Mouse (Mus musculus): Measurements from ENCODE around the gene Kitl. TPM values are rescaled to one million over a fixed set of nuclear protein-coding genes. Genes with fewer than 3 reads are reported as not detected.

Kitl gene
- polyA plus RNA-seq, 1 experiment from 2014 or later: 18.2 TPM

DNA sequence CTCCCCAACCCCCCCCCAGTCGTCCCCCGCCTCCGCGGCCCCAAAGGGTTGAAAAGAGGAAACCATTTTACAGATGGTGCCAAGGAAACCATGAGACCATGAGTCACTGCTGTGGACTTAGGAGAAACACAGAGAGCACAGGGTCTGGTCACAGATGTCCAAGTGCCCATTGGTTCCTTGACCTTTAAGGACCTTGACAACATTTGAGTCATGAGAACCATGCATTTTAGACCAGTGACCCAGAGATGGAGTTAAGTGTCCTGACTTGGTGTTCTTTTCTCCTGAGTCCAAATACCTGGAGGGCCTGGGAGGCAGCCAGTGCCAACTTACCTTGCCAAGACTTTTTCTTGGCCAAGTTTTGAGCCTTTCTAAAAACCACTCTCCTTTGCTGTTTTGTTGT, 43.9 kb downstream of the Kitl start:
- H3K9ac ChIP-seq: no peak overlapping the region
- no peak for ATAC-seq (ENCODE audit: low FRiP score)

DNA sequence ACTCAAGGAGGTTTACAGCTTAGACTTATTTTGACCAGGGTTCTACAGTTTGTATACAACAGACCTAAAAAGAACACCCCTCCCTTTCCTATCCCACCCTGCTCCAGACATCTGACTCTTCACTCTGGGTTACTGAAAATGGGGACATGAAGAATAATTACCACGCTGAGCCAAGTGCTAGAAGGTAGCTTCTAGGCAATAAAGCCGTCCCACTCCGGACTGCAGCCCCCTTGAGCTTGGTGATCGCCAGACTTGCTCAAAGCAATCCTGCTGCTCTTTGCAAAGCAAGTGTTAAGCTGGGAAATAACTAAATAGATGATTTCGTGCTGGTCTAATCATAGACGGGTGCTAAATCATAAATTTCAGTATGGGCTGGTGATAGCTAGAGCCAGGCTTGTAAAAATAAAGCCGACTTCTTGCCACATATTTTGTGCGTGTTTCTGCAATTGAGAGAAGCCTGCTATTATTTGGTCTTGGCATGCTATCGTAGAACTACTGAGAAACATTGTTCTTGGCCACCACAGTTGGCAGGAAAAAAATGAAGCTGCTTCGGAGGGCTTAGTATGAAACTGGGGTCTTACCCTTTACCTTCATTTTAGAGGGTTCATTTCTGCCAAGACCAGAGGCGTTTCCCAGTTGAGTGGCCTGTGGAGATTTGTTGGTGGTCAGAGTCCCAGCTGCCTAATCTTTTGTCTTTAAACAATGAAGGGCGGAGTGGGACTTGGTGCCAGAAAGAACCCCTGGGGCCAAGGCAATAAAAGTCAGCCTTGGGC, 50.3 kb downstream of the Kitl start:
- Histone ChIP-seq H3K9me3 (no peaks in the 10 kb centered on the region), H3K36me3 (no peaks in the 10 kb centered on the region), H3K27me3 (no peaks in the 10 kb centered on the region), H3K27ac (peak overlapping the region; percentile 64), H3K4me1 (replicated peaks) (peaks cover 14% of the 10 kb centered on the region), H3K4me2 (peak overlapping the region; percentile 23; the same call in 1 of the 2 replicates), H3K9ac (no peak overlapping the region), H3K4me3 (no peak overlapping the region)
- WGBS: 18% methylated on average over 12 of the region's 12 CpGs
- peak; percentile 64 for ATAC-seq (ENCODE audit: low FRiP score)

More for the DNA sequence above, 43.9 kb downstream of the Kitl start:
- WGBS: 87% methylated on average over 4 of the region's 4 CpGs
- no peaks in the 10 kb centered on the region for H3K36me3 ChIP-seq
- no peaks in the 10 kb centered on the region for H3K27me3 ChIP-seq
- no peak overlapping the region for H3K27ac ChIP-seq
- no peaks in the 10 kb centered on the region for H3K4me1 ChIP-seq (replicated peaks)
- H3K4me2 ChIP-seq: no peak overlapping the region
- no peaks in the 10 kb centered on the region for H3K9me3 ChIP-seq
- H3K4me3 ChIP-seq: no peak overlapping the region

DNA sequence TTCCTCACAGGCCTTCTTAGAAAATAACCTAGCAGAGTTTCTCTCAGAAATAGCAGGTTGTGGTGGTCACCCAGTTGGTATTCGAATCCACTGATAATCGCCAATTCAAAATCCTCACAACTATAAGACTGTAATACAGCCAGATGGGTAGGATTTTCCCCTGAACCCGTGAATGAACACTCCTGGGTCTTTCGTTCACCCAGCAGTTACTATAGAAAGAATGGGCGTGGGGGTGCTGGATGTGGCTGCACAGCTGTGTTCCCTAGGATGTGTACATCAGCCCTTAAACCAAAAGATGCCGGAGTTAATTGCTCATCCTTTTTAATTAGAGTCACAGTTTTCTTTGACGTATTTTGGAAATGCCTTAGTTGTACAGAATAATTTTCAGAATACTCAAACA, 50.9 kb downstream of the Kitl start:
- peak overlapping the region; percentile 64 for H3K27ac ChIP-seq
- H3K9ac ChIP-seq: no peak overlapping the region
- 21% methylated on average over 7 of the region's 7 CpGs for WGBS
- H3K27me3 ChIP-seq: no peaks in the 10 kb centered on the region
- no peaks in the 10 kb centered on the region for H3K36me3 ChIP-seq
- H3K4me3 ChIP-seq: no peak overlapping the region
- H3K9me3 ChIP-seq: no peaks in the 10 kb centered on the region
- ATAC-seq (ENCODE audit: low FRiP score): no peak
- H3K4me1 ChIP-seq (replicated peaks): peaks cover 14% of the 10 kb centered on the region
- peak overlapping the region; percentile 23; the same call in 1 of the 2 replicates for H3K4me2 ChIP-seq

DNA sequence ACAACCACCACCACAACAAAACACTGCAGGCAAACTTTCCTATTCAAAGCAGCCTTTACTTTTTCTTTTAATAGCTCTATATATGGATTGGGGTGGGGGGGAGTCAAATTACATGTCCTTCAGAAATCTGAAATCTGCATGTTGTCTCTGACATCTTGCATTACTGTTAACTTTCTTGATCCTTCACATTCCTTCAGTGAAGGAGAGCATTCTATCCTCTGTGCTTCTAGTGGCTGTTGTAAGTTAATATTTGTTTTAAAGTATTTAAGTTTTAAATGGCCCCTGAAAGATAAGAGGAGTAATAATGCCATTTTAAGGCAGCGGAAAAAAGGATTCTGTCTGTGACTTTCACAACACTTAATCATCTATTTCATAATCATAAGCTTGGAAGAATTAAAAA, 57.2 kb downstream of the Kitl start:
- no peak overlapping the region for H3K27ac ChIP-seq
- H3K27me3 ChIP-seq: no peaks in the 10 kb centered on the region
- no peak for ATAC-seq (ENCODE audit: low FRiP score)
- H3K9me3 ChIP-seq: no peaks in the 10 kb centered on the region
- H3K4me2 ChIP-seq: no peak overlapping the region
- no peaks in the 10 kb centered on the region for H3K4me1 ChIP-seq (replicated peaks)
- no peaks in the 10 kb centered on the region for H3K36me3 ChIP-seq
- no peak overlapping the region for H3K4me3 ChIP-seq
- WGBS: 87% methylated on average over 1 of the region's 1 CpGs
- no peak overlapping the region for H3K9ac ChIP-seq

DNA sequence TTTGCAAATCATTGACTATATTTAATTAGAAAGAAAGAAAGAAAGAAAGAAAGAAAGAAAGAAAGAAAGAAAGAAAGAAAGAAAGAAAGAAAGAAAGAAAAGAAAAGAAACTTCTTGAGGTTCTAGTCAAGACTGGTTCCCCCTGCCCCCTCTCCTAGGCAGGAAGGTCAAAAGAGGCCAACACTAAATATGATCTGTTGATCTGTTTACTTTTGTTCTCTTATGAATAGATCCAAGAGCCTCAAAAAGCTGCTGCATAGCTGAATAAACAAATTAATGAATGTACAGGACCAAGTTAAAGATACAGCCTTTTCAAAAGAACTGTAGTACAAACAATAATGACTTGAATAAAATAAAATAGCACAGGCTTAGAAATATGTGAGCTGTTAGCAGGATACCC, 57.7 kb downstream of the Kitl start:
- no peaks in the 10 kb centered on the region for H3K36me3 ChIP-seq
- no peak overlapping the region for H3K9ac ChIP-seq
- no peaks in the 10 kb centered on the region for H3K4me1 ChIP-seq (replicated peaks)
- no peak overlapping the region for H3K4me2 ChIP-seq
- no peaks in the 10 kb centered on the region for H3K27me3 ChIP-seq
- H3K27ac ChIP-seq: no peak overlapping the region
- no peak overlapping the region for H3K4me3 ChIP-seq
- no peak for ATAC-seq (ENCODE audit: low FRiP score)
- H3K9me3 ChIP-seq: no peaks in the 10 kb centered on the region

DNA sequence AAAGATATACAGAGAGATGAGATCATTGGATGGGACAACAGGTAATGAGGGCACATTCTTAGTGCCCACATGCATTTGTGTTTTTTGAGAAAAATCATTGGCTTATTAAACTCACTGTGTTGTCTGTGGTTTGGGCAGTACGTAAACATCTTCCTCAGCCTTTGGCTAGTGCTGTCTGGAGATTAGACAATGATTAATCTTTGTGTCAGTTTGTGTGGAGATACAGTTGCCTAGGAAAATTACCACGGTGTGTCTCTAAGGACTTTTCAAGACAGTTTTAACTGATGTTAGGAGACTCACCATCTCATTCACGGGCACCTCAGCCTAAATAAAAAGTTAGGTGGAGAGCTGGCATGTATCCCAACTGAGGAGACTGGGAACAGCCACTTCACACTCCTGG, 85.7 kb downstream of the Kitl start:
- no peaks in the 10 kb centered on the region for H3K4me1 ChIP-seq (replicated peaks)
- no peak for ATAC-seq (ENCODE audit: low FRiP score)
- H3K4me3 ChIP-seq: no peak overlapping the region
- WGBS: 49% methylated on average over 3 of the region's 3 CpGs
- H3K27me3 ChIP-seq: no peaks in the 10 kb centered on the region
- no peaks in the 10 kb centered on the region for H3K36me3 ChIP-seq
- H3K9me3 ChIP-seq: no peaks in the 10 kb centered on the region
- no peak overlapping the region for H3K27ac ChIP-seq
- no peak overlapping the region for H3K9ac ChIP-seq
- no peak overlapping the region for H3K4me2 ChIP-seq

DNA sequence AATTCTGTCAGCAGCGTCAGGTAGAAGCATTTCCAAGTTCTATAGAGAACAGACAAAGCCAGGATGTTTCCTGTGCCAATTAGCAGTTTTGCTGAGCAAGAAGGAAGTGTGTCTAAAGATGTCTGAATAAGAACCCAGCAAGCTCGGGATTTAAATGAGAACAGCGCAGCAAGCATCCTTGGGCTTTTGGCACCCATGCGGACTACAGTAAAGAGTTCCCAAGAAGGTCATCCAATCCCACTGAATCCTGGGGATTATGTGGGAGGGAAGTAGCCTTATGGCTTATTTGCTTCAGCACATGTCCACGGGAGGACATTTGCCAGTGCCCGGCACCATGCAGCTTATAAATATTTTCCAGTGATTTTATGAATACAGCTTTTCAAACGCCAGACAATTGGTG, 95.8 kb downstream of the Kitl start:
- Histone ChIP-seq H3K27me3 (no peaks in the 10 kb centered on the region), H3K27ac (no peak overlapping the region), H3K4me3 (no peak overlapping the region), H3K4me1 (replicated peaks) (no peaks in the 10 kb centered on the region; the same call in 1 of the 2 replicates), H3K9ac (no peak overlapping the region), H3K36me3 (no peaks in the 10 kb centered on the region), H3K9me3 (no peaks in the 10 kb centered on the region), H3K4me2 (no peak overlapping the region)
- WGBS: 31% methylated on average over 7 of the region's 7 CpGs
- ATAC-seq (ENCODE audit: low FRiP score): no peak

DNA sequence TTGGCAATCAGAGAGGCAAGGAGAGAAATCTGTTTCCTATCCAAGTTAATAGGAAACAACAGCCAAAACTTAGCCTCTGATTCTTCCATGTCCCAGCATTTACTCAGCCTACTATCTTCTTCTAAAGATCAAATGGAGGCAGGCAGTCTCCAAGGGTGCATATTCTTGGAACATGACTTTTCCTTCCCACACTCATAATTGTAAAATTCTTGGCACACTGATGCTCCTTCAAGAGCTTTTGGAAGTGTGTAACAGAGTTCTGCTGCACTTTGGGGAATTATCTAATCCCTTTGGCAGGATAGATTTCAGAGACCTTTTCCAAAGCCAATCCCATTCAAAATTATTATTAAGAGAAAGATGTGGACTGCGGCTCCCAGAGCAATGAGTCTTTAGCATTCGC, 100.1 kb downstream of the Kitl start:
- WGBS: 97% methylated on average over 2 of the region's 2 CpGs
- H3K9me3 ChIP-seq: no peaks in the 10 kb centered on the region
- H3K27ac ChIP-seq: no peak overlapping the region
- no peak overlapping the region for H3K4me3 ChIP-seq
- H3K4me1 ChIP-seq (replicated peaks): no peaks in the 10 kb centered on the region; the same call in 1 of the 2 replicates
- no peaks in the 10 kb centered on the region for H3K27me3 ChIP-seq
- ATAC-seq (ENCODE audit: low FRiP score): no peak
- H3K36me3 ChIP-seq: no peaks in the 10 kb centered on the region
- H3K9ac ChIP-seq: no peak overlapping the region
- no peak overlapping the region for H3K4me2 ChIP-seq

DNA sequence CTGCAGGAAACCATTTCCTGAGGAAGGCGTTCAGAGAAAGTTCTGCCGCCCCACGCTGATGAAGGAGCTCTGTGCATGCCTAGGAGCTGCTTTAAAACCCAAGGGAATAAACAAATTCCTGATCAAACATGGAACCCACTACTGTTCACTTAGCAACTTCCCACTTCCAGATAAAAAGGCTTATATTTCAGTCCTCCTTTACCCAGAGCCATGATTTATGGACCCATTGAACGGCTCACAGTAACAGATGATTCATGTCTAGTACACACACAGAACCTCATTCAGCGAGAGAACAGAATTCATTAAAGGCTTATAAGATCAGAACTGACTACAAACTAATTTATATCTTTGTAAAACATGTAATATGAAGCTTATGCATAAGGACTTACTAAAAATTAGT, 109.0 kb downstream of the Kitl start:
- Histone ChIP-seq H3K9ac (no peak overlapping the region), H3K4me2 (no peak overlapping the region), H3K4me3 (no peak overlapping the region), H3K4me1 (replicated peaks) (peaks cover 9% of the 10 kb centered on the region), H3K27ac (no peak overlapping the region), H3K27me3 (no peaks in the 10 kb centered on the region), H3K9me3 (no peaks in the 10 kb centered on the region), H3K36me3 (no peaks in the 10 kb centered on the region)
- WGBS: 78% methylated on average over 5 of the region's 5 CpGs
- no peak for ATAC-seq (ENCODE audit: low FRiP score)

DNA sequence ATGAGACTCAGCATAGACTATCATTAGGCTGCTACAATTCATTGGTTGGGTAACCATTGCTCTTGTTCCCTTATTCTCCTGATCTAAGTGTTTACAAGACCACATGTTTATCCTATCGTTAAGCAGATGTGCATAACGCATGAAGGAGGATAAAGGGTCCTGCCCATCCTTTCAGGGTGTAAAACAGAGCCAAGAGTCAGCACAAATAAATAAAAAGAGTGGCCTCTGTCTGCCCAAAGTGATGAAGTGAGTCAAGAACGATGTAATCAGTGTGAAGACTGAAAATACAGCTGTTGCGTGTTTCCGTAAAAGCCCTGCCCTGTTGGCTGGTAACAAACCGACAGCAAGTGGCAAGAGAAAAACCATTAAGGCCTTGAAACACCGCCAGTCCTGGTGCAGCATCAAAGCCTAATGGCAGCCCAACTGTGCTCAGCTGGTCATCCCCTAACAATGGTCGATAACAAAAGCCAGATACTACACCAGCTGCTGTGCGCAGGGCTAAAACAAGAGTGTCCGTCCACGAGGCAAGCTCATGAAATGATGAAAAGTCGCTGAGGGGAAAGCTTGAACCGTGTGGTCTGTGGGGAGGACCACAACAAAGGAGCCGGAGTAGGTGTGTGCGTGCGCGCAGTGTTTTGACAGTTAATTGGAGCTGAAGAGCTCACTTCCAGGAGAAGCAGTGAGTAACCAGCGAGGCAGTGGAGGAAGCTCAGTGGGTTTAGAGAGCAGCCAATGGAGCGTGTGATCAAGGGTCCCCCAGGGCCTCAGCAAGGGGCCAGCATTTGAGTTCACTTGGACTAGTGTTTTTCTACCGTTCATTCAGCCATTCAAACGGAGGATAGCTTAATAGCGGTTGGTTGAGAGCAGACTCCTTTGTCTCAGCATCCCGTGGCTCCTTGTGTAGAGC, 112.7 kb downstream of the Kitl start:
- Histone ChIP-seq H3K4me3 (no peak overlapping the region; the same call in 1 of the 2 replicates), H3K9ac (no peak overlapping the region), H3K27ac (peak overlapping the region; percentile 63), H3K36me3 (no peaks in the 10 kb centered on the region), H3K4me1 (replicated peaks) (peaks cover 9% of the 10 kb centered on the region), H3K27me3 (no peaks in the 10 kb centered on the region), H3K4me2 (peak overlapping the region; percentile 41), H3K9me3 (no peaks in the 10 kb centered on the region)
- 26% methylated on average over 23 of the region's 23 CpGs for WGBS
- ATAC-seq (ENCODE audit: low FRiP score): peak; percentile 91

DNA sequence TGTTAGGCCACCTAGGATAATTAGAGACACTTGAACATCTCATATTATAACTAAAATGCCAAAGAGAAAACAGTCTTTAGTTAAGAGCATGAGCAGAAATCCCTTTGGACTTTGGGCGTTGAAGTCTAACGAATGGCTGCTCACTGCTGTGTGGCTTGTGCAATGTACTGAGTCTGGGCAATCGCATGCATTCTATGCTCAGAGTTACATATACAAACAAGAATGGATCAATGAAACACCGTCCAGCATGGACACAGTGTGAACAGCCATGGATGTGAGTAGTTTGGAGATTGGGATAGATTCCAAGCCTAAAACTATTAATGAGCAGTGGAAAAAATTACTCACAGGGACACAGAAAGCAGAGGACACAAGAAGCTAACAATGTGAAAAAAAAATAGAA, 116.2 kb downstream of the Kitl start:
- no peaks in the 10 kb centered on the region for H3K9me3 ChIP-seq
- no peaks in the 10 kb centered on the region for H3K36me3 ChIP-seq
- ATAC-seq (ENCODE audit: low FRiP score): no peak
- H3K9ac ChIP-seq: no peak overlapping the region
- H3K4me1 ChIP-seq (replicated peaks): peaks cover 9% of the 10 kb centered on the region
- no peak overlapping the region for H3K4me3 ChIP-seq
- no peak overlapping the region for H3K4me2 ChIP-seq
- 76% methylated on average over 4 of the region's 4 CpGs for WGBS
- no peaks in the 10 kb centered on the region for H3K27me3 ChIP-seq
- no peak overlapping the region for H3K27ac ChIP-seq

DNA sequence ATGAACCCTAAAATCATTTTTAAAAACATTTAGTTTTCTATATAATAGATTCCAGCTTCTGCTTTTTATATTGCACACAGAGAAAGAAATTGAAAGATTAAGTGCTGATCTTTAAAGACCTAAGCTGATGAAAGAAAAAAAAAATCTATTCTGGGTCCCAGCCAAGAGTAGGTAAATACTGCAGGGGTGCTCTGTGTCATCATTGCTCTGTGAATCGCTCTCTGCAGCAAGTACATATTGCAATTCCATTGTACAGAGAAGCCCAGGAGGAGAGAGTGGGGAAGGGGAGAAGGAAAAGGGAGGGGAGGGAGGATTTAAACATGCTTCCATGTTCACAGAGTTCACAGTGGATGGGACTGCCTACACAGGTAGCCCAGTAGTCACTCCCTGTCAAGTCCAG, 116.9 kb downstream of the Kitl start:
- no peaks in the 10 kb centered on the region for H3K36me3 ChIP-seq
- H3K9ac ChIP-seq: no peak overlapping the region
- WGBS: 78% methylated on average over 1 of the region's 1 CpGs
- no peak overlapping the region for H3K4me2 ChIP-seq
- H3K9me3 ChIP-seq: no peaks in the 10 kb centered on the region
- H3K27me3 ChIP-seq: no peaks in the 10 kb centered on the region
- no peak overlapping the region for H3K4me3 ChIP-seq
- no peak overlapping the region for H3K27ac ChIP-seq
- no peak for ATAC-seq (ENCODE audit: low FRiP score)
- H3K4me1 ChIP-seq (replicated peaks): peaks cover 9% of the 10 kb centered on the region
